Mouse (Mus musculus) heart, postnatal 0 days (tissue): ENCODE data around the gene Map4. TPM values are rescaled to one million over a fixed set of nuclear protein-coding genes. Genes with fewer than 3 reads are reported as not detected.

Experiments used
- ATAC-seq: fragments of 200-750 bp; cut with Nextera tagmentation; 2 replicates; pipeline ENCODE4 v1.8.0; 2017; ENCODE audit warnings: low read depth, moderate number of reproducible peaks, moderate library complexity; ENCODE audit not compliant: insufficient read depth
- DNase-seq: peaks from one replicate; pipeline ENCODE4 v3.0.0-alpha.2; 2016; ENCODE audit warnings: low spot score
- H3K27ac ChIP-seq: fragments of 300-500 bp; sonication (generic); 2 replicates; pipeline ENCODE4 v1.5.1; 2014; ENCODE audit warnings: low read depth, mild to moderate bottlenecking
- H3K27me3 ChIP-seq: fragments of 300-500 bp; sonication (generic); 2 replicates; pipeline ENCODE4 v1.6.1; 2014; ENCODE audit warnings: low read length, mixed read lengths; ENCODE audit not compliant: control insufficient read depth, insufficient read depth
- H3K36me3 ChIP-seq: fragments of 300-500 bp; sonication (generic); replicated peaks from 2 replicates; pipeline ENCODE4 v1.6.1; 2014; ENCODE audit warnings: low read length, mixed read lengths; ENCODE audit not compliant: control insufficient read depth, insufficient read depth
- H3K4me1 ChIP-seq: fragments of 300-500 bp; sonication (generic); 2 replicates; pipeline ENCODE4 v1.6.1; 2014; ENCODE audit warnings: antibody characterized with exemption; ENCODE audit not compliant: control insufficient read depth, insufficient read depth
- H3K4me2 ChIP-seq: fragments of 300-500 bp; sonication (generic); 2 replicates; pipeline ENCODE4 v1.6.1; 2014; ENCODE audit warnings: low read depth, mild to moderate bottlenecking, low read length, moderate library complexity
- H3K4me3 ChIP-seq: fragments of 300-500 bp; sonication (generic); 2 replicates; pipeline ENCODE4 v1.5.1; 2014; ENCODE audit warnings: low read depth, low read length
- H3K9ac ChIP-seq: fragments of 300-500 bp; sonication (generic); replicated peaks from 2 replicates; pipeline ENCODE4 v1.6.1; 2014; ENCODE audit warnings: low read depth, low read length, mixed read lengths
- H3K9me3 ChIP-seq: fragments of 300-500 bp; sonication (generic); replicated peaks from 2 replicates; pipeline ENCODE4 v1.6.1; 2016; ENCODE audit warnings: low read length; ENCODE audit not compliant: control insufficient read depth
- CTCF ChIP-seq: IDR thresholded peaks from 2 replicates; pipeline ENCODE4 v1.5.1; 2016; ENCODE audit warnings: antibody characterized with exemption, control low read depth, low read depth
- EP300 ChIP-seq: IDR thresholded peaks from 2 replicates; pipeline ENCODE4 v1.6.1; 2016; ENCODE audit warnings: antibody characterized with exemption, low read depth
- WGBS: fragments of 180-500 bp; shearing (Covaris S2); extraction: QIAGEN DNeasy Blood & Tissue Kit; methylation state at CpG from one replicate; pipeline ENCODE4 v1.1.7; 2014; 5-methylcytosine and 5-hydroxymethylcytosine counted together
- polyA plus RNA-seq: library from polyadenylated mRNA; unstranded; fragments of >200 nt; fragmentation: Nextera tagmentation; extraction: Ambion mirVana; gene quantifications from 2 replicates; pipeline ENCODE4 v1.2.1, GENCODE M21; 2015
- total RNA-seq: library from RNA; depleted of rRNA; stranded (reverse); fragments of >200 nt; gene quantifications from 2 replicates; pipeline ENCODE4 v1.2.3, GENCODE M21; 2014; ENCODE audit warnings: low replicate concordance

The Map4 gene
- total and polyA plus RNA-seq, 2 experiments from 2014 or later = 54.2 to 145 TPM

DNA sequence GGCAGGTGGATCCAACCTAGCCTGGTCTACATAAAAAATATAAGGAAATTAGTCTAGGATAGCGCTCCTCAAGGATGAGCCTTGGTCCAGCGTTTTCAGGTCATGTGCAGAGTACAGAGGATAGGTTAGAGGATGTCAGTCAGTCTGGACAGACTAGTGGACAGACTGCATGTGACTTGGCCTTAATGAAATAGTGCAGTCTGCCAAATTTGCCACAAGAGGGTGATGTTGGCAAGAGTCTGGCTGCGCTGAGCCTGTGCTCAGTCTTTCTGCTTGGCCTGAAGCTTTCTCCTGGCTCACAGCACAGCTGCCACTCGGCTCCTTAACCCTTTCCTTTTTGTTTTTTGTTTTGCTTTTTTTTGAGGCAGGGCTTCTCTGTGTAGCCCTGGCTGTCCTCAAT, 54.2 kb downstream of the Map4 start:
- TF ChIP-seq CTCF (peak; percentile 88), EP300 (no peak)
- DNase-seq (peak; percentile 82), ATAC-seq (peak; percentile 93)
- Histone ChIP-seq H3K9ac (no peak overlapping the region), H3K36me3 (peaks cover 18% of the 10 kb centered on the region), H3K9me3 (no peaks in the 10 kb centered on the region), H3K27ac (no peak overlapping the region), H3K4me2 (no peak overlapping the region), H3K4me1 (peaks cover 4% of the 10 kb centered on the region), H3K27me3 (no peaks in the 10 kb centered on the region), H3K4me3 (no peak overlapping the region)
- WGBS = 22% methylated on average over 4 of the region's 4 CpGs

DNA sequence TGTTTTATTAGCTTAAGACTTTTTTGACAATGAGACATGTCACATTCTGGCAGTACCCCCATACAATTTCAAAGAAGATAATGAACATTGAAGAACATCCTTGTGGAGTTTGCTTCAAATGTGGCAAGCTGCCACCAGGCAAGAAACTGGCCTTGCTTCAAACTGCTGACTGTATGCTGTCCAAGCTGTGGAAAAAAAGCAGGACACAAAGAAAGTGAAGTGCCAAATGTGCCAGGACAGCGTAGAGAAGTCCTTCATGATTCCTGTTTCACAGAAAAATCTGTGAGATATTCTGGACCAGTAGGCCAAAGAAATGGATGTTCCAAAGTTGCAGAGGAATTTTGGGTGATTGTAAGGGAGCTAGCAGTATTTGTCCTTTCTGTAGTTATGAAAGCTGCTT, 57.8 kb downstream of the Map4 start:
- peak overlapping the region; percentile 47; the same call in 1 of the 2 replicates for H3K27ac ChIP-seq
- no peaks in the 10 kb centered on the region for H3K9me3 ChIP-seq
- WGBS = 33% methylated on average over 1 of the region's 1 CpGs
- no peak overlapping the region for H3K4me3 ChIP-seq
- TF ChIP-seq CTCF (no peak), EP300 (no peak)
- H3K9ac ChIP-seq = no peak overlapping the region
- ATAC-seq = no peak
- H3K36me3 ChIP-seq = peaks cover 8% of the 10 kb centered on the region; the same call in 1 of the 2 replicates
- peak; percentile 49 for DNase-seq
- H3K27me3 ChIP-seq = no peaks in the 10 kb centered on the region
- H3K4me2 ChIP-seq = no peak overlapping the region
- H3K4me1 ChIP-seq = peaks cover 4% of the 10 kb centered on the region

DNA sequence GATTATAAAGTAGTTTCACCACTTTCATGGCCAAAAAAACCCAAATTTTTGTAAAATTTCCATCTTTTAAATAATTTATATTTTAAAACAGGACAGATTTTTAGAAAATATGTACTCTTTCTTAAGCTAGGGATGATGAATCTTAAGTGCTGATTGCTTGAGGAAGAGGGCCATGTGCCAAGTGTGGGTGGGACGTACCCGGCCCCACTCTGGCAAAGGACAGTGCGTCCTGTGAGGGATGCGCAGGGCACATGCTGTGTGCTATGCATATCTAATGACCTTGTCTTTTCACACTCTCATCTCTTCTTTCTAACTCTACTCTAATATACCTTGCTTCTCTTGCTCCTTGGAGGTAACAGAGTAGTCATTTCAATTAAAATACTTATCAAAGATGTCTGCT, 66.2 kb downstream of the Map4 start:
- H3K36me3 ChIP-seq = peaks cover 21% of the 10 kb centered on the region
- H3K4me1 ChIP-seq = peaks cover 3% of the 10 kb centered on the region; the same call in 1 of the 2 replicates
- no peak overlapping the region for H3K27ac ChIP-seq
- H3K4me3 ChIP-seq = no peak overlapping the region
- H3K27me3 ChIP-seq = no peaks in the 10 kb centered on the region
- H3K9me3 ChIP-seq = no peaks in the 10 kb centered on the region
- DNase-seq (no peak), ATAC-seq (no peak)
- no peak overlapping the region for H3K4me2 ChIP-seq
- no peak overlapping the region for H3K9ac ChIP-seq
- TF ChIP-seq EP300 (no peak), CTCF (no peak)
- 82% methylated on average over 4 of the region's 4 CpGs for WGBS

DNA sequence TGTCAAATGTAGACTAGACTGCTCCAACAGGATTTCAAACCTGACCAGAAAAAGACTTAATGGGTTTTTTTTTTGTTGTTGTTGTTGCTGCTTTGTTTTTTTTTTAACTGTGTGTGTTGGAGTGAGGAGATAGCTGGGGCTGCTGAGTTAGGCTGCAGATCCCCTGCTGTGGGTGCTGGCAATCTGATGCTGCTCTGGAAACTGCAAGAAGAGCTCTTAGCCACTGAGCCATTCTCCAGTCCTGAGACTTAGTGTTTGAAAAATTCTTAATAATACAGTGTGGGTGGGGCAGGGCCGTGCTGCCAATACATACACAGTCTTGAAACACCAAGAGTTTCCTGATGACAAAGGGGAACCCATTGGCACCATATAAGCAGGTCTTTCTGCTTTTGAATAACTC, 70.7 kb downstream of the Map4 start:
- ATAC-seq (no peak), DNase-seq (no peak)
- H3K9ac ChIP-seq = no peak overlapping the region
- no peak overlapping the region for H3K4me2 ChIP-seq
- H3K27me3 ChIP-seq = no peaks in the 10 kb centered on the region
- H3K4me3 ChIP-seq = no peak overlapping the region
- 76% methylated on average over 1 of the region's 1 CpGs for WGBS
- no peak for TF ChIP-seq CTCF
- TF ChIP-seq EP300 = no peak
- no peaks in the 10 kb centered on the region for H3K9me3 ChIP-seq
- no peak overlapping the region for H3K27ac ChIP-seq
- H3K36me3 ChIP-seq = peaks cover 20% of the 10 kb centered on the region
- peaks cover under 1% of the 10 kb centered on the region; the same call in 1 of the 2 replicates for H3K4me1 ChIP-seq

DNA sequence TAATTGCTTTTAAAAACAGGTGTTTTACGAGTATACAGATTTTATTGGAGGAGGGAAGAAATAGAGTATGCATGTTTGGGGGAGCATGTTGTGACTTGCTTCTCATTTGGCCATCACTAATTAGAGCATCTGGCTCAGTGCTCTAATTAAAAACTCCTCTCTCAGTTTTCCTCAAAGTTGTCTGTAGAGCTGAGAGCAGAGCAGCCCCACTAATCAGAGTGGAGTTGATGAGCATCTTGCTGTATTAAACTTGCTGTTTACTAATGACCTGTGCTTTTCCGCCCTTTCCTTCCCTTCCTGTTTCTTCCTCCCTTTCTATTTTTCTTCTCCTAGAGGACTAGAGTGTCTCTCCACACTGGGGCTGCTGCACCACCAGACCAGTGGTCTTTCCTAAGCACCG, 71.2 kb downstream of the Map4 start:
- TF ChIP-seq EP300 (no peak), CTCF (no peak)
- Histone ChIP-seq H3K4me3 (no peak overlapping the region), H3K36me3 (peaks cover 20% of the 10 kb centered on the region), H3K4me1 (no peaks in the 10 kb centered on the region), H3K4me2 (no peak overlapping the region), H3K27ac (no peak overlapping the region), H3K9me3 (no peaks in the 10 kb centered on the region), H3K27me3 (no peaks in the 10 kb centered on the region), H3K9ac (no peak overlapping the region)
- no peak for ATAC-seq
- WGBS = 82% methylated on average over 3 of the region's 3 CpGs
- no peak for DNase-seq

DNA sequence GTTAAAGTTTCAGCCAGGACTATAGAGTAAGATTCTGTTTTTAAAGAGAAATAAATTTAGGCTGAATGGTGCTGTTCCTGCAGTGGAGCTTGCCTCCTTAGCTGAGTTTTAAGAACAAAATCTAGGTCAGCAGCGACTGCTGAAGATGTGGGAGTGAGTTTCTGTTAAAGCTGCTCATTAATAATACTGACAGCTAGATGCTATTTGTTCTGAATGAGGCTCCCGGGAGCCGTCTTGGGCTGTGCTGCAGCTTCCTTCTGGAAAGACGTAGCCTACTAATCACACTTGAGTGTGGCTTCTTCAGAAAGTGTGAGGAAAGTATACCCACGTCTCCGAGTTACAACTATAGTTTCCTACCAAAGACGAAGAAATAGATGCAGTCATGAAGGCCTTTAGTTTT, 88.0 kb downstream of the Map4 start:
- Histone ChIP-seq H3K4me1 (no peaks in the 10 kb centered on the region), H3K4me2 (no peak overlapping the region), H3K27ac (no peak overlapping the region), H3K9me3 (no peaks in the 10 kb centered on the region), H3K36me3 (0 out of 2 replicates have a peak, but pooled peaks cover 7% of the 10 kb centered on the region), H3K9ac (no peak overlapping the region), H3K4me3 (no peak overlapping the region), H3K27me3 (no peaks in the 10 kb centered on the region)
- WGBS = 70% methylated on average over 7 of the region's 7 CpGs
- DNase-seq (no peak), ATAC-seq (no peak)
- TF ChIP-seq EP300 = no peak
- TF ChIP-seq CTCF = no peak
